Mouse (Mus musculus) lung, adult 2 months (tissue): ENCODE data around the gene Pth.

Source experiments
- CTCF ChIP-seq: fragments of 200-500 bp; IDR thresholded peaks from 2 replicates; pipeline ENCODE4 v1.5.1; 2011; ENCODE audit warnings: mild to moderate bottlenecking, low read length, control low read depth; ENCODE audit not compliant: insufficient read depth
- POLR2A ChIP-seq: fragments of 200-500 bp; IDR thresholded peaks from 2 replicates; pipeline ENCODE4 v1.6.1; 2011; ENCODE audit warnings: low read depth, mild to moderate bottlenecking, control low read depth, low read length, borderline replicate concordance; ENCODE audit errors: extremely low read depth

GRCm38 (mm10) chr7:113420771-113421170 lies 32.4 kb upstream of the Pth start:
- no peak for TF ChIP-seq POLR2A
- TF ChIP-seq CTCF = no peak
